Mouse (Mus musculus) megakaryocyte, embryonic 14.5 days (primary cell): Measurements from ENCODE around the gene B430306N03Rik.

ENCODE experiments used
- FLI1 ChIP-seq: IDR thresholded peaks from 2 replicates; pipeline ENCODE4 v1.6.1; 2012; ENCODE audit warnings: low read length, inconsistent platforms, mixed read lengths
- GATA1 ChIP-seq: IDR thresholded peaks from 3 replicates; pipeline ENCODE4 v1.6.1; 2012; ENCODE audit warnings: mixed read lengths, low read length, inconsistent platforms, borderline replicate concordance

- TF ChIP-seq GATA1, result no peak
- TF ChIP-seq FLI1, result no peak
These were observed 9.2 kb downstream of the B430306N03Rik start for GRCm38 (mm10) chr17:48325093-48325492.
